Mouse (Mus musculus) G1E (cell line): ENCODE measurements at regions not wholly inside any gene's neighbourhood (a gene's known extent, or its start where the extent isn't known, plus 50 kb on each side); places are given as distances from the start of the nearest gene placed in this dataset.

Source experiments
- CTCF ChIP-seq: IDR thresholded peaks from 2 replicates; pipeline ENCODE4 v1.5.1; 2012; ENCODE audit warnings: low read depth, low read length, inconsistent platforms, mixed read lengths
- GATA1 ChIP-seq: IDR thresholded peaks from 2 replicates; pipeline ENCODE4 v1.6.1; 2012; ENCODE audit warnings: borderline replicate concordance, low read length, inconsistent platforms, mixed read lengths
- GATA2 ChIP-seq: IDR thresholded peaks from 2 replicates; pipeline ENCODE4 v1.6.1; 2012; ENCODE audit warnings: low read depth, low read length, inconsistent platforms, borderline replicate concordance
- POLR2AphosphoS5 ChIP-seq: IDR thresholded peaks from 2 replicates; pipeline ENCODE4 v1.6.1; 2012; ENCODE audit warnings: low read depth, low read length, inconsistent platforms; ENCODE audit not compliant: insufficient replicate concordance

DNA sequence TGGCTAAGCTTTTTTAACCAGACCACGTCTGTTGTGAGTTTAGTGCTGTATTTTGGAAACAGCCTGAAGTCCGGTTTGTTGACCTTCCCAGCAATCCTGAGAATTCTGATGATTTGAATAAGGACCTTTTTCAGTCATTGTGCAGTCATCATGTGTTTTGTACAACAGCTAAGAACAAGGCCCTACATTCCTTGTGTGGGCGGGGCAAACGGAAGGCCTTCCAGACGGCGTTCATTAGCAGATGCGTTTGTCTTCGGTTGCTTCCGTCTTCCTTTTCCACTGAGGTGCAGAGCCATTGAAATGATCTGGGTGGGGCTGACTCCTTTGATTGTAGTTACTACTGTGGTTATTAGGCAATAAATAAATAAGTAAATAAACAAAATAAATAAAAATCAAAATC, 83.8 kb upstream of the Fam3c start:
- no peak for TF ChIP-seq POLR2AphosphoS5
- TF ChIP-seq CTCF: no peak
- no peak for TF ChIP-seq GATA2
- no peak for TF ChIP-seq GATA1
